Mouse (Mus musculus) hindbrain, embryonic 13.5 days (tissue): ENCODE measurements at regions not wholly inside any gene's neighbourhood (a gene's known extent, or its start where the extent isn't known, plus 50 kb on each side); places are given as distances from the start of the nearest gene placed in this dataset.

Experiments used
- ATAC-seq: fragments of 200-750 bp; cut with Nextera tagmentation; 2 replicates; pipeline ENCODE4 v1.8.0; 2017; ENCODE audit warnings: moderate TSS enrichment; ENCODE audit not compliant: low FRiP score
- H3K27ac ChIP-seq: fragments of 300-500 bp; sonication (generic); 2 replicates; pipeline ENCODE4 v1.5.1; 2015; ENCODE audit warnings: inconsistent platforms, mild to moderate bottlenecking, moderate library complexity
- H3K27me3 ChIP-seq: fragments of 300-500 bp; sonication (generic); 2 replicates; pipeline ENCODE4 v1.6.1; 2015; ENCODE audit warnings: mild to moderate bottlenecking, inconsistent platforms
- H3K36me3 ChIP-seq: fragments of 300-500 bp; sonication (generic); 2 replicates; pipeline ENCODE4 v1.6.1; 2015; ENCODE audit warnings: mild to moderate bottlenecking, inconsistent platforms
- H3K4me1 ChIP-seq: fragments of 300-500 bp; sonication (generic); replicated peaks from 2 replicates; pipeline ENCODE4 v1.6.1; 2015; ENCODE audit warnings: inconsistent platforms
- H3K4me2 ChIP-seq: fragments of 300-500 bp; sonication (generic); 2 replicates; pipeline ENCODE4 v1.6.1; 2015; ENCODE audit warnings: inconsistent platforms, mild to moderate bottlenecking, moderate library complexity
- H3K4me3 ChIP-seq: fragments of 300-500 bp; sonication (generic); 2 replicates; pipeline ENCODE4 v1.5.1; 2015; ENCODE audit warnings: mild to moderate bottlenecking, inconsistent platforms
- H3K9ac ChIP-seq: fragments of 300-500 bp; sonication (generic); 2 replicates; pipeline ENCODE4 v1.6.1; 2015; ENCODE audit warnings: mild to moderate bottlenecking, inconsistent platforms
- H3K9me3 ChIP-seq: fragments of 300-500 bp; sonication (generic); 2 replicates; pipeline ENCODE4 v1.6.1; 2016; ENCODE audit warnings: inconsistent platforms
- WGBS: fragments of 180-500 bp; shearing (Covaris S2); methylation state at CpG from one replicate; pipeline ENCODE4 v1.1.7; 2015; 5-methylcytosine and 5-hydroxymethylcytosine counted together

DNA sequence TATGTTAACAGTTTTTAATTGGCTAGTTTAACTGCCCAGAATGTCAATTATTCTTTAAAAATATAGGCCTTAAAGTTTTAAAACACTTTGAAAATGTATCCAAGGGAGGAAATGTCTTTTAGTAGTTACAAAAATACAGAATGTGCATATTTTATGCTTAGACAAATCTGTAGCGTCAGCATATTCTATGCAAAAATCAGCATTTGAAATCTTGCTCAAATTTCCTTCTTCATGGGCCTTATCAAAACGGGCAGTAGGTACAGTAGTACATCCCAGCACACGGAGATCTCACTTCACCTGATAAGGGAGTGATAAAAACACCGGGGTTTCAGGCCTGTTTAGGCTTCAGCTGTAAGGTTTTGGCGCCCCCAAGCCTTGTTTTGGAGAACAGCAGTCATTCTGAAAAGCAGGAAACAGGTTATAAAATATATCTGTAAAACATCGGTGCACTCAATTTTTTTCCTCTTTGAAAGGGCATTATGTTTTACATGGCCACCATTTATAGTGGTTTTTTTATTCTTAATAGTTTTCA lies 435.7 kb upstream of the Adgrl4 start:
- no peak overlapping the region for H3K4me2 ChIP-seq
- no peak overlapping the region for H3K27ac ChIP-seq
- 0 out of 2 replicates have a peak, but pooled peaks cover 2% of the 10 kb centered on the region for H3K4me1 ChIP-seq
- no peak for ATAC-seq
- H3K9me3 ChIP-seq, result no peaks in the 10 kb centered on the region
- no peak overlapping the region for H3K9ac ChIP-seq
- H3K4me3 ChIP-seq, result no peak overlapping the region
- no peaks in the 10 kb centered on the region for H3K36me3 ChIP-seq
- H3K27me3 ChIP-seq, result no peaks in the 10 kb centered on the region
- WGBS, result 32% methylated on average over 6 of the region's 6 CpGs

DNA sequence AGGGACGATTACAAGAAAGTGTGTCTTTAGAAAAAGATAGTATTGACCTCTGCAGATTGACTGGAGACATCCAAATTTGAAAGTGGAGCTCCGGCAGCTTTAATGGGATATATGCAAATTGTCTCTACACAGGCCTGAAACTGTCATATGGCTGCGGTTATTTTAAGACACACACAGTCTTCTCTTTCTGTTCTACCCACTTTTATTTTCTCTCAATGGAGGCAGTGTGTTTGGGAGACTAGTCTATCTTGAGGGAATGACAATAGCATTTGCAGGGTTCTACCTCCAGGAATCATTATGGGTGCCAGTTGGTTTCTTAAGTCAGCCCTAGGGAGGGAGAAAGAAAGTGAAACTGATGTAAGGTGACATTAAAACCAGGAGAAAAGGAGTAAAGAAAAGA lies 434.2 kb upstream of the Adgrl4 start:
- H3K27me3 ChIP-seq, result no peaks in the 10 kb centered on the region

DNA sequence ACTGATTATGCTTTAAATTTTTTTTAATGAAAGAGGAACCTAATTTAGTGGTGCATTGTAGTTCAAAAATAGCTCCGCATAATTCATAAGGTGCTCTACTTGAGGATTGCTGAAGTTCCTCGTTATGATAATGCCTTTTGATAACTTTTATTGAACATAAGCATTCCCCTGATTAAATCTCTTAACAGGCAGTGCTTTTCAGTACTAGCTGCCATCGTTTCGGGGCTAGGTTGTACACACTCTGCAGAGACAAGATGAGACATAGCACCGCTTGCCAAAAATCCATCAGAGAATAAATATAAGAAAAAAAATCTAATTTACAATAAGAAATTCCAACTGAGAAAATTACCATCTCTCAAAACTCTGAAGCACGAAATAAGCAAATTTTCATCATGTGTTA lies 433.7 kb upstream of the Adgrl4 start:
- H3K9ac ChIP-seq, result no peak overlapping the region
- H3K9me3 ChIP-seq, result no peaks in the 10 kb centered on the region
- no peak for ATAC-seq
- 86% methylated on average over 6 of the region's 6 CpGs for WGBS
- H3K27me3 ChIP-seq, result no peaks in the 10 kb centered on the region
- H3K4me3 ChIP-seq, result no peak overlapping the region
- no peaks in the 10 kb centered on the region for H3K36me3 ChIP-seq
- H3K27ac ChIP-seq, result no peak overlapping the region
- H3K4me2 ChIP-seq, result no peak overlapping the region
- 0 out of 2 replicates have a peak, but pooled peaks cover 2% of the 10 kb centered on the region for H3K4me1 ChIP-seq

More for the DNA sequence above, 434.2 kb upstream of the Adgrl4 start:
- H3K36me3 ChIP-seq, result no peaks in the 10 kb centered on the region
- no peaks in the 10 kb centered on the region for H3K9me3 ChIP-seq
- no peak overlapping the region for H3K9ac ChIP-seq
- H3K4me3 ChIP-seq, result no peak overlapping the region
- H3K27ac ChIP-seq, result no peak overlapping the region
- H3K4me1 ChIP-seq, result 0 out of 2 replicates have a peak, but pooled peaks cover 2% of the 10 kb centered on the region
- H3K4me2 ChIP-seq, result no peak overlapping the region
- WGBS, result 71% methylated on average over 3 of the region's 3 CpGs
- ATAC-seq, result no peak

GRCm38 (mm10) chr3:151020014-151020413 lies 417.7 kb upstream of the Adgrl4 start:
- Histone ChIP-seq H3K9ac (no peak overlapping the region), H3K36me3 (no peaks in the 10 kb centered on the region), H3K4me2 (no peak overlapping the region), H3K4me1 (no peaks in the 10 kb centered on the region), H3K27me3 (no peaks in the 10 kb centered on the region), H3K27ac (no peak overlapping the region), H3K4me3 (no peak overlapping the region), H3K9me3 (no peaks in the 10 kb centered on the region)
- ATAC-seq, result no peak
- 71% methylated on average over 3 of the region's 3 CpGs for WGBS

- no peak overlapping the region for H3K4me3 ChIP-seq
- no peak overlapping the region for H3K9ac ChIP-seq
- no peak overlapping the region for H3K27ac ChIP-seq
- 75% methylated on average over 3 of the region's 3 CpGs for WGBS
- no peaks in the 10 kb centered on the region for H3K36me3 ChIP-seq
- no peaks in the 10 kb centered on the region for H3K4me1 ChIP-seq
- H3K27me3 ChIP-seq, result no peaks in the 10 kb centered on the region
- no peak overlapping the region for H3K4me2 ChIP-seq
- ATAC-seq, result no peak
- no peaks in the 10 kb centered on the region for H3K9me3 ChIP-seq
Measured at GRCm38 (mm10) chr3:151057491-151057890, 380.2 kb upstream of the Adgrl4 start.

DNA sequence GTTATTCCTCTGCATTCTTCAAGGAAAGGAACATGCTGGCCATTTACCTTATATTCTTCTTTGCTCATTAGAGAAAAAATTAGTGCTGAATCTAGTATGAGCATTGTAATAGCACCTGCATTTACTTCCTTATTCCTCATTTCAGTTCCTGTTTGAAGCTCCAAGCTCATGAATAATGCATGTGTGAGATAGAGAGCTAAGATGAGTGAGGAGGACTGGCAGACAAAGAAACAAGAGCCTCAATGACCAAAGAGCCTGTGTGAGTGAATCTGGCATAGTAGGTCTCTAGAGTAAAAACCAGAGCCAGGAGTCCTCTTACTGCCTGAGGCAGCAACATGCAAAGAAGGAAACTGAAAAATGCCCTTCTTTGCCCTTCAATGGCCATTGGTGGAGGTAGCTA lies 365.4 kb upstream of the Adgrl4 start:
- Histone ChIP-seq H3K27ac (no peak overlapping the region), H3K36me3 (no peaks in the 10 kb centered on the region), H3K9ac (no peak overlapping the region), H3K4me3 (no peak overlapping the region), H3K27me3 (no peaks in the 10 kb centered on the region), H3K4me2 (no peak overlapping the region), H3K4me1 (no peaks in the 10 kb centered on the region), H3K9me3 (no peaks in the 10 kb centered on the region)
- ATAC-seq, result no peak

DNA sequence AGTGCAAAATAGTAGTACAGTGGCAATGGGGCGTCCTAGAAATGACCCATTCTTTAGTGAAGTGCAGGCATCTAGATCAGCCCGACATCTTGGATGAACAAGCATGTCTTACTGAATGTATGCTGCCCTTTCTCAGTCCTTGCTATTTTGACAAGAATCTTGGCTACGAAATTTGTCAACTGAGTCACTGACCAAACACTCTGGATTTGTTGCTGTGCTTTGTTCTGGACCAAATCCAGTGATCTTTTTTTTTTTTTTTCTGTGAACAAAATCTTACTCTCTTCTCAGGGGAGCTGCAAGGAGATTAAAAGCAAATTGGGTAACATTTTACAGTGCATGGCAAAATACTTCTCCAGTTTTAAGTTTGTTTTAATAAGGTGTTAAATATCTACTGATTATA lies 320.9 kb upstream of the Adgrl4 start:
- WGBS, result 83% methylated on average over 3 of the region's 3 CpGs
- no peak overlapping the region for H3K27ac ChIP-seq
- H3K36me3 ChIP-seq, result no peaks in the 10 kb centered on the region
- no peak overlapping the region for H3K4me2 ChIP-seq
- H3K4me1 ChIP-seq, result peaks cover 4% of the 10 kb centered on the region; the same call in 1 of the 2 replicates
- H3K27me3 ChIP-seq, result no peaks in the 10 kb centered on the region
- H3K9me3 ChIP-seq, result no peaks in the 10 kb centered on the region
- no peak overlapping the region for H3K4me3 ChIP-seq
- H3K9ac ChIP-seq, result no peak overlapping the region
- ATAC-seq, result no peak

DNA sequence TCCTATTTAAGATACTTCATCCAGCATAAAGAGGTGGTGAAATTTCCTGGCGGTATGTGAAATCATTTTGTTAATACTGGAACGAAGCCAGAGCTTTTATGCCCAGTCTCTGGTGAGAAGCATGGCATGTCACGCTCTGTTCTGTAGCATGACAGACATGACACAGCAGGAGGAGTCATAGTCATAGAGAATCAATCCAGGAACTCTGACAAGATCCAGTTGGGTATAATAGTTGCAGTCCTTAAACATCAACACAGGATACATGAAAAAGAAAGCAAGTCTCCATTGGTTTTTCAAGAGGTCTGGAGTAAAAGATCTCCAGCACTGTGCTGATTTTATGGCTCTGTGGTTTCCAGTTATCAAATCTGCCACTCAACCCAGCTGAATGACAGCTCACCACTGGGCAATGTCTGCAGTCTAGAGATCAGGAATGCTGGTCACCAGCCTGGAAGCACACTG lies 320.1 kb upstream of the Adgrl4 start:
- H3K9ac ChIP-seq, result no peak overlapping the region
- no peaks in the 10 kb centered on the region for H3K36me3 ChIP-seq
- H3K9me3 ChIP-seq, result no peaks in the 10 kb centered on the region
- no peak overlapping the region for H3K27ac ChIP-seq
- peak; percentile 72; the same call in 1 of the 2 replicates for ATAC-seq
- H3K4me2 ChIP-seq, result no peak overlapping the region
- H3K4me3 ChIP-seq, result no peak overlapping the region
- peaks cover 4% of the 10 kb centered on the region; the same call in 1 of the 2 replicates for H3K4me1 ChIP-seq
- WGBS, result 45% methylated on average over 3 of the region's 3 CpGs
- H3K27me3 ChIP-seq, result no peaks in the 10 kb centered on the region

DNA sequence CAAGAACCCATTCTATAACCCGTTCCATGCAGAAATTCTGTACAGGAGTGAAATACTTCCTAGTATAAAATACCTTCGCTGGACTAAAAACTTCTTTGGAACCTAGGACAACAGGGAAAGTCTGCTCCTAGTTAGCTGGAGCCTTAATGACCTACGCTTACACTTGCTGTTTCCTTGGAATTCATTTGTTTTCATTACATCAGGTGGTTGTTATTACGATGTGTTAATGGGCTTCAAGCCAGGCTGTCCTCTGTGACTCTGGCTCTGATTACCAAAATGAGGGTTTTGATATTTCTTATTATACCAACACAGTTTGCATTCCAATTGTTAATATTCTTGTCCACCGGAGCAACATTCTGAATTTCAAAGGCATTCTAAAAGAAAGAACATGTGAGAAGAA lies 313.6 kb upstream of the Adgrl4 start:
- H3K4me1 ChIP-seq, result no peaks in the 10 kb centered on the region
- no peaks in the 10 kb centered on the region for H3K9me3 ChIP-seq
- no peak overlapping the region for H3K27ac ChIP-seq
- H3K9ac ChIP-seq, result no peak overlapping the region
- no peak for ATAC-seq
- H3K4me3 ChIP-seq, result no peak overlapping the region
- WGBS, result 79% methylated on average over 5 of the region's 5 CpGs
- H3K27me3 ChIP-seq, result no peaks in the 10 kb centered on the region
- H3K36me3 ChIP-seq, result no peaks in the 10 kb centered on the region
- no peak overlapping the region for H3K4me2 ChIP-seq

DNA sequence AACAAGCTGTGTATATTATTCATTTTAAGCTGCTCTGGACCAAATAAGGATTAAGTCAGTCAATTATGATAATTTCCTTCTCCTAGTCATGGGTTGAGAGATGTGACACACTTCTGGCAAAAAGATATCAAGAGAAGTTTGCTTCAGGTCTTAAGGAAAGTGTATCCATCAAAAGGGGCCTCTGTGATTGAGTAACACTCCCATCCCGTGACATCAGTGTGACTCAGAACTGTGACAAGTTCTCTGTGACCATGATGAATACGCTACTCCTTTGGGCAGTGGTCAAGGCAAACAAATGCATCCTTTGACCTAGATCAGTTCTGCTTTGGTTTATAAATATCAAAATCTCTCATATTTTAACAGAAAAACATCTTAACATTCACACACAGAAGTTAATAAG lies 290.8 kb upstream of the Adgrl4 start:
- no peaks in the 10 kb centered on the region for H3K36me3 ChIP-seq
- no peak for ATAC-seq
- WGBS, result 91% methylated on average over 2 of the region's 2 CpGs

DNA sequence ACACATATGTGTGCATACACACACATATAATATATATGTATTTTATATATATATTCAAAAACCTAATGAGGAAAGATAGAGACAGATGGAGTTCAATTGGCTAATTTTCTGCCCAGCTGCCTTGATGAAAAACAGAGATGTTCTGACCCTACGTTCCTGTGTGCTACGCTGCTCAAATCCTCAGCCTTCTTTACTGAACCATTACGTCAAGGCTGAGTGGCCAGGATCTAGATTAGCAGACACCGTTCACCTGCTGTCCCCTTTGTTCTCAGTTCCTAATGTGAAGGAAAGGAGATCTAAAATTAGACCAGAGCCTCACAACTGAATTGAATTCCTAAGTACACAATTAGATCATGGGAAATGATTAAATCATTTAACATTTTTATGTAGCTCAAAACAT lies 284.3 kb upstream of the Adgrl4 start:
- Histone ChIP-seq H3K9me3 (no peaks in the 10 kb centered on the region), H3K27ac (no peak overlapping the region), H3K27me3 (no peaks in the 10 kb centered on the region), H3K9ac (no peak overlapping the region), H3K36me3 (no peaks in the 10 kb centered on the region), H3K4me1 (no peaks in the 10 kb centered on the region), H3K4me2 (no peak overlapping the region), H3K4me3 (no peak overlapping the region)
- ATAC-seq, result no peak
- 30% methylated on average over 4 of the region's 4 CpGs for WGBS

More for the DNA sequence above, 290.8 kb upstream of the Adgrl4 start:
- no peak overlapping the region for H3K4me2 ChIP-seq
- no peaks in the 10 kb centered on the region for H3K9me3 ChIP-seq
- no peak overlapping the region for H3K9ac ChIP-seq
- H3K27ac ChIP-seq, result no peak overlapping the region
- no peaks in the 10 kb centered on the region for H3K27me3 ChIP-seq
- H3K4me3 ChIP-seq, result no peak overlapping the region
- H3K4me1 ChIP-seq, result no peaks in the 10 kb centered on the region

- WGBS, result 47% methylated on average over 1 of the region's 1 CpGs
- Histone ChIP-seq H3K9ac (no peak overlapping the region), H3K9me3 (no peaks in the 10 kb centered on the region), H3K27ac (no peak overlapping the region), H3K4me3 (no peak overlapping the region), H3K27me3 (no peaks in the 10 kb centered on the region), H3K4me2 (no peak overlapping the region), H3K36me3 (no peaks in the 10 kb centered on the region), H3K4me1 (no peaks in the 10 kb centered on the region)
- ATAC-seq, result no peak
Measured at GRCm38 (mm10) chr3:151160516-151160915, 277.2 kb upstream of the Adgrl4 start.

GRCm38 (mm10) chr3:151182132-151182531 lies 255.6 kb upstream of the Adgrl4 start:
- no peak overlapping the region for H3K4me3 ChIP-seq
- no peaks in the 10 kb centered on the region for H3K27me3 ChIP-seq
- no peak overlapping the region for H3K9ac ChIP-seq
- H3K4me2 ChIP-seq, result no peak overlapping the region
- WGBS, result 48% methylated on average over 2 of the region's 2 CpGs
- H3K9me3 ChIP-seq, result no peaks in the 10 kb centered on the region
- no peak for ATAC-seq
- H3K27ac ChIP-seq, result no peak overlapping the region
- H3K36me3 ChIP-seq, result no peaks in the 10 kb centered on the region
- H3K4me1 ChIP-seq, result no peaks in the 10 kb centered on the region
